Mouse (Mus musculus) liver, postnatal 0 days (tissue): ENCODE data around the gene Phrf1. TPM values are rescaled to one million over a fixed set of nuclear protein-coding genes. Genes with fewer than 3 reads are reported as not detected.

Source experiments
- ATAC-seq: fragments of 200-750 bp; cut with Nextera tagmentation; 2 replicates; pipeline ENCODE4 v1.8.0; 2017; ENCODE audit warnings: mild to moderate bottlenecking, moderate library complexity
- DNase-seq: peaks from one replicate; pipeline ENCODE4 v3.0.0-alpha.2; 2016
- H3K27ac ChIP-seq: fragments of 300-500 bp; sonication (generic); 2 replicates; pipeline ENCODE4 v1.5.1; 2014; ENCODE audit warnings: antibody characterized with exemption, moderate library complexity, mild to moderate bottlenecking, low read depth
- H3K27me3 ChIP-seq: fragments of 300-500 bp; sonication (generic); 2 replicates; pipeline ENCODE4 v1.6.1; 2014; ENCODE audit warnings: low read length, control low read depth, mixed read lengths; ENCODE audit not compliant: insufficient read depth
- H3K36me3 ChIP-seq: fragments of 300-500 bp; sonication (generic); replicated peaks from 2 replicates; pipeline ENCODE4 v1.6.1; 2014; ENCODE audit warnings: mild to moderate bottlenecking, control low read depth, low read length, moderate library complexity, mixed read lengths; ENCODE audit not compliant: insufficient read depth
- H3K4me1 ChIP-seq: fragments of 300-500 bp; sonication (generic); 2 replicates; pipeline ENCODE4 v1.6.1; 2014; ENCODE audit warnings: antibody characterized with exemption, mild to moderate bottlenecking, control low read depth; ENCODE audit not compliant: insufficient read depth
- H3K4me2 ChIP-seq: fragments of 300-500 bp; sonication (generic); 2 replicates; pipeline ENCODE4 v1.6.1; 2014; ENCODE audit warnings: low read depth, mild to moderate bottlenecking, low read length, moderate library complexity, mixed read lengths
- H3K4me3 ChIP-seq: fragments of 300-500 bp; sonication (generic); 2 replicates; pipeline ENCODE4 v1.5.1; 2014; ENCODE audit warnings: low read depth, low read length
- H3K9ac ChIP-seq: fragments of 300-500 bp; sonication (generic); replicated peaks from 2 replicates; pipeline ENCODE4 v1.6.1; 2014; ENCODE audit warnings: mild to moderate bottlenecking, moderate library complexity
- H3K9me3 ChIP-seq: fragments of 300-500 bp; sonication (generic); 2 replicates; pipeline ENCODE4 v1.6.1; 2016; ENCODE audit warnings: mild to moderate bottlenecking, control low read depth, low read length, mixed read lengths
- CTCF ChIP-seq: sonication (generic); IDR thresholded peaks from 2 replicates; pipeline ENCODE4 v1.5.1; 2016; ENCODE audit warnings: antibody characterized with exemption, low read depth
- EP300 ChIP-seq: IDR thresholded peaks from 2 replicates; pipeline ENCODE4 v1.6.1; 2016; ENCODE audit warnings: antibody characterized with exemption, low read depth, mild to moderate bottlenecking
- WGBS: fragments of 180-500 bp; shearing (Covaris S2); extraction: QIAGEN DNeasy Blood & Tissue Kit; methylation state at CpG from one replicate; pipeline ENCODE4 v1.1.7; 2014; ENCODE audit not compliant: insufficient replicate concordance; 5-methylcytosine and 5-hydroxymethylcytosine counted together
- polyA plus RNA-seq: library from polyadenylated mRNA; unstranded; fragments of >200 nt; fragmentation: Nextera tagmentation; extraction: Ambion mirVana; gene quantifications from 2 replicates; pipeline ENCODE4 v1.2.1, GENCODE M21; 2015

The Phrf1 gene
- polyA plus RNA-seq, 1 experiment from 2014 or later = 14.3 TPM

- Histone ChIP-seq H3K4me1 (peaks cover 19% of the 10 kb centered on the region), H3K27ac (no peak overlapping the region), H3K9ac (no peak overlapping the region), H3K36me3 (peaks cover 82% of the 10 kb centered on the region), H3K4me2 (no peak overlapping the region), H3K27me3 (no peaks in the 10 kb centered on the region), H3K4me3 (no peak overlapping the region), H3K9me3 (no peaks in the 10 kb centered on the region)
- ATAC-seq = no peak
- no peak for DNase-seq
- no peak for TF ChIP-seq CTCF
- TF ChIP-seq EP300 = no peak
- WGBS = 87% methylated on average over 3 of the region's 3 CpGs
Measured at GRCm38 (mm10) chr7:141261480-141261879, 32.9 kb downstream of the Phrf1 start.

DNA sequence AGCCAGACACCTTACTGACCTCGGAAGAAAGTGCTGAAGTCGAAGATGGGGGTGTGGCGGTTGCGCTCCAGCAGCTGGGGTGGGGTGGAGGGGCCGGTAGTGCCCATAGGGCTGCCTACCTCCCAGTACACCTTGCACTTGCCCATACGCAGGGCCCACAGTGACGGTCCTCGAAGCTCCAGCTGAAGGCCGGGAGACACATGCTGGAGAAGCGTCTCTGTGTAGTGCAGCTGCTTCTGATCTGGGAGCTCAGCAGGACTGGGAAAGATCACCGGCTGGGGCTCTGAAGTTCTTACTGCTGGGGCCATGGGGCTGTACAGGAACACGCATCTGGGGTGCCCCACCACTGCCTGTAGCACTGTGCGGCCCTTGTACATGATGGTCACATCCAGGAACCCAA is 35.1 kb downstream of the Phrf1 start:
- H3K9ac ChIP-seq = no peak overlapping the region
- H3K27me3 ChIP-seq = no peaks in the 10 kb centered on the region
- peaks cover 25% of the 10 kb centered on the region for H3K4me1 ChIP-seq
- H3K27ac ChIP-seq = no peak overlapping the region
- H3K4me3 ChIP-seq = no peak overlapping the region
- H3K4me2 ChIP-seq = peak overlapping the region; percentile 95; the same call in 1 of the 2 replicates
- H3K36me3 ChIP-seq = peaks cover 61% of the 10 kb centered on the region
- no peaks in the 10 kb centered on the region for H3K9me3 ChIP-seq
- DNase-seq = no peak
- no peak for ATAC-seq
- TF ChIP-seq CTCF = no peak
- no peak for TF ChIP-seq EP300
- 87% methylated on average over 13 of the region's 13 CpGs for WGBS

DNA sequence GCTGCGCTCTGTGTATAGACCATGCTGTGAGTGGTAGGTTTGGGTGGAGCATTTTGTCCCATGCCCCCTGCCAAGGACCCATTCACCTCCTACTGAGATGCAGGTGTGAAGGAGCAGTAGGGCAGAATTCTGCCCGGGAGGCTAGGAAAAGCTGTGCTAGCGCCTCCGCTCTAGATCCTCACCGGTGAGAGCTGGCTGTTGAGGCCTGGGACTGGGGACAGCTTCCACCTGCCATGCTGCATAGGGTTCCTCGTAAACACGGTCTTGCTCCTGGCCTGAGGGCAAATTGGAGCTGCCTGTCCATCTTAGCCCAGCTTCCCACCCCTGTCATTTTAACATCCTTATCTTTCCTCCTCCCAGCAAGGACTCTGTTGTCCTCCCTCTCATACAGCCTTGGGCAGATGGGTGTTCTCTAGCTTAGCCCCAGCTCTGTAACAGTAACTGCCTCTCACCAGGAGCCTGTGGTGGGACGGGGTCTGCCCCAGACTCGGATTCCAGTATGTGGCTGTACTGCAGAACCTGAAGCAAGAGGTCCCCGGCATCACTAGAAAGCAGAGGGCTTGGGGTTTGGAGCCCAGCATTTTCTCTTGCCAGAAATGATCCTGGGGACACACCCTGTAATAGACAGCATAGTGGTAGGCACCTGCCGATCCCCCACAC is 35.6 kb downstream of the Phrf1 start:
- Histone ChIP-seq H3K9me3 (no peaks in the 10 kb centered on the region), H3K4me2 (peak overlapping the region; percentile 95), H3K27ac (peak overlapping the region; percentile 94; the same call in 1 of the 2 replicates), H3K36me3 (peaks cover 56% of the 10 kb centered on the region), H3K4me3 (peak overlapping the region; percentile 88), H3K4me1 (peaks cover 26% of the 10 kb centered on the region), H3K27me3 (peaks cover 4% of the 10 kb centered on the region; the same call in 1 of the 2 replicates), H3K9ac (peak overlapping the region; percentile 92; the same call in 1 of the 2 replicates)
- 78% methylated on average over 11 of the region's 11 CpGs for WGBS
- no peak for TF ChIP-seq CTCF
- no peak for ATAC-seq
- DNase-seq = no peak

DNA sequence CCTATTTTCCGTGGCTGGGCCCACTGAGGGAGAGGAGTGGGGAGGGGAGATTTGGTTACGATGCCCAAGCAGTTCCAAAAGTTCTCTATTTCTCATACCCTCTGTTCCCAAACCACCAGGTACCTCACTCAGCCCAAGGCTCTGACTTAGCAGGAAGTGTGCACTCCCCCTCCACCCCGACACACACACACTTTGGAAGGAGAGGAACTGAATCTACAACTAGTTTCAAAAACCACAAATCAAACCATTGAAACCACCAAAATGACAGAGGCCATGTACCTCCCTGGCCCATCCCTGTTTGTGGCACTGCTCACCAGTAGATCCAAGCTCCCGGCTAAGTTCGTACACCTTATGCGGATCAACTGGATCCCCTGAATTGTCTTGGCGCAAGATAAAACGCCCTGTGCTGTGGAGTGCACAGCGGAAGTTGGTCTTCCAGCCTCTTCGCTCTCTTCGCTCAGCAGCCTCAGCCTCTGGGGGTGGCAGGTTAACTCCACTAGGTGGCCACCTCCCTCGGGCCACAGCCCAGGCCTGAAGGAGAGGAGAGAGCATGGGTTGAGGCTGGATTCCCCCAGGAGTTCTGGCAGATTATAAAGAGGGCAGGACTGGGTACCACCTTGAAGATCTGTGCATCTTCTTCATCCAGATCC is 36.3 kb downstream of the Phrf1 start:
- peaks cover 6% of the 10 kb centered on the region; the same call in 1 of the 2 replicates for H3K27me3 ChIP-seq
- peak overlapping the region; percentile 92 for H3K9ac ChIP-seq
- H3K4me1 ChIP-seq = peaks cover 29% of the 10 kb centered on the region
- H3K4me3 ChIP-seq = peak overlapping the region; percentile 88
- DNase-seq = peak; percentile 70
- peak; percentile 52 for ATAC-seq
- peak overlapping the region; percentile 95 for H3K4me2 ChIP-seq
- peaks cover 48% of the 10 kb centered on the region for H3K36me3 ChIP-seq
- H3K27ac ChIP-seq = peak overlapping the region; percentile 94
- no peaks in the 10 kb centered on the region for H3K9me3 ChIP-seq
- no peak for TF ChIP-seq EP300
- peak; percentile 79 for TF ChIP-seq CTCF
- WGBS = 18% methylated on average over 12 of the region's 12 CpGs

GRCm38 (mm10) chr7:141265411-141265738 is 36.8 kb downstream of the Phrf1 start:
- ATAC-seq (peak; percentile 11; the same call in 1 of the 2 replicates), DNase-seq (no peak)
- Histone ChIP-seq H3K27ac (peak overlapping the region; percentile 94), H3K4me2 (peak overlapping the region; percentile 95), H3K9me3 (no peaks in the 10 kb centered on the region), H3K4me1 (peaks cover 29% of the 10 kb centered on the region), H3K27me3 (peaks cover 6% of the 10 kb centered on the region; the same call in 1 of the 2 replicates), H3K9ac (peak overlapping the region; percentile 92), H3K36me3 (peaks cover 44% of the 10 kb centered on the region), H3K4me3 (peak overlapping the region; percentile 88)
- whole genome bisulfite sequencing = 39% methylated on average over 11 of the region's 11 CpGs
- TF ChIP-seq EP300 (no peak), CTCF (no peak)

- peak within 1 kb of the TSS; percentile 94 for H3K27ac ChIP-seq
- peak; percentile 90 for DNase-seq
- H3K4me3 ChIP-seq = peak within 1 kb of the TSS; percentile 88
- TF ChIP-seq EP300 (no peak), CTCF (no peak)
- 2% methylated on average over 25 of the region's 25 CpGs for WGBS
- H3K27me3 ChIP-seq = peaks cover 6% of the 10 kb centered on the region; the same call in 1 of the 2 replicates
- peaks cover 29% of the 10 kb centered on the region for H3K4me1 ChIP-seq
- peak; percentile 87 for ATAC-seq
- H3K9me3 ChIP-seq = no peaks in the 10 kb centered on the region
- H3K4me2 ChIP-seq = peak within 1 kb of the TSS; percentile 95
- peaks cover 38% of the 10 kb centered on the region for H3K36me3 ChIP-seq
- H3K9ac ChIP-seq = peak within 1 kb of the TSS; percentile 92
Measured at GRCm38 (mm10) chr7:141265739-141266561, 37.4 kb downstream of the Phrf1 start, which contains the start of gene Irf7. TSS of gene Irf7 (minus strand) at chr7:141266481.
